Mouse (Mus musculus): ENCODE measurements around the gene Olfr1349. TPM values are rescaled to one million over a fixed set of nuclear protein-coding genes. Genes with fewer than 3 reads are reported as not detected.
"Not testable (repeated sequence)": the region's sequence is repeated elsewhere in the genome, so short reads cannot be mapped to it uniquely, and the experiment has no call there.

Olfr1349 gene
- not detected in 2 replicates for polyA plus RNA-seq (2012)

GRCm38 (mm10) chr7:6522850-6523249 lies at the start of gene Olfr1349:
Gene Olfr1349 (minus strand): TSS chr7:6522950.
- no peak for TF ChIP-seq GATA1 (IDR thresholded peaks at IDR 0.05; ENCODE audit: low read length)
- no peak for TF ChIP-seq TAL1 (IDR thresholded peaks at IDR 0.05; ENCODE audit: low read length)
- Histone ChIP-seq H3K4me3 (replicated peaks) (no peak within 1 kb of the TSS), H3K4me1 (ENCODE audit: control insufficient read depth) (no peaks in the 10 kb centered on the region), H3K27me3 (ENCODE audit: control insufficient read depth) (no peaks in the 10 kb centered on the region), H3K9me3 (ENCODE audit: control insufficient read depth, low read length) (peaks cover 22% of the 10 kb centered on the region), H3K36me3 (ENCODE audit: control insufficient read depth) (no peaks in the 10 kb centered on the region)

- Histone ChIP-seq H3K9me3 (ENCODE audit: control insufficient read depth, low read length) (peaks cover 16% of the 10 kb centered on the region), H3K27me3 (ENCODE audit: control insufficient read depth) (no peaks in the 10 kb centered on the region), H3K36me3 (ENCODE audit: control insufficient read depth) (no peaks in the 10 kb centered on the region), H3K4me1 (ENCODE audit: control insufficient read depth) (no peaks in the 10 kb centered on the region), H3K4me3 (replicated peaks) (no peak within 1 kb of the TSS)
- TF ChIP-seq TAL1 (IDR thresholded peaks at IDR 0.05; ENCODE audit: low read length) (no peak), GATA1 (IDR thresholded peaks at IDR 0.05; ENCODE audit: low read length) (no peak)
Measured at GRCm38 (mm10) chr7:6564541-6564940, 41.8 kb upstream of the Olfr1349 start, which contains the start of gene Olfr1350. Gene Olfr1350 (plus strand): TSS chr7:6564841.

- H3K4me1 ChIP-seq (ENCODE audit: control insufficient read depth): no peaks in the 10 kb centered on the region
- H3K9me3 ChIP-seq (ENCODE audit: control insufficient read depth, low read length): peaks cover 19% of the 10 kb centered on the region
- H3K4me3 ChIP-seq (replicated peaks): no peak overlapping the region
- TF ChIP-seq TAL1 (IDR thresholded peaks at IDR 0.05; ENCODE audit: low read length): no peak
- TF ChIP-seq GATA1 (IDR thresholded peaks at IDR 0.05; ENCODE audit: low read length): no peak
- H3K27me3 ChIP-seq (ENCODE audit: control insufficient read depth): no peaks in the 10 kb centered on the region
- no peaks in the 10 kb centered on the region for H3K36me3 ChIP-seq (ENCODE audit: control insufficient read depth)
Measured at GRCm38 (mm10) chr7:6526141-6526540, 3.4 kb upstream of the Olfr1349 start.

- TF ChIP-seq TAL1 (IDR thresholded peaks at IDR 0.05; ENCODE audit: low read length): no peak
- Histone ChIP-seq H3K9me3 (ENCODE audit: control insufficient read depth, low read length) (peaks cover 18% of the 10 kb centered on the region), H3K27me3 (ENCODE audit: control insufficient read depth) (no peaks in the 10 kb centered on the region), H3K4me1 (ENCODE audit: control insufficient read depth) (no peaks in the 10 kb centered on the region), H3K4me3 (replicated peaks) (no peak overlapping the region), H3K36me3 (ENCODE audit: control insufficient read depth) (no peaks in the 10 kb centered on the region)
Measured at GRCm38 (mm10) chr7:6525001-6525400, 2.3 kb upstream of the Olfr1349 start.

GRCm38 (mm10) chr7:6521666-6522065 lies 1.1 kb downstream of the Olfr1349 start:
- TF ChIP-seq GATA1 (IDR thresholded peaks at IDR 0.05; ENCODE audit: low read length): no peak
- Histone ChIP-seq H3K36me3 (ENCODE audit: control insufficient read depth) (no peaks in the 10 kb centered on the region), H3K9me3 (ENCODE audit: control insufficient read depth, low read length) (peaks cover 19% of the 10 kb centered on the region), H3K4me3 (replicated peaks) (no peak overlapping the region), H3K4me1 (ENCODE audit: control insufficient read depth) (no peaks in the 10 kb centered on the region), H3K27me3 (ENCODE audit: control insufficient read depth) (no peaks in the 10 kb centered on the region)

- Histone ChIP-seq H3K9me3 (ENCODE audit: control insufficient read depth, low read length) (peaks cover 5% of the 10 kb centered on the region; the same call in 1 of the 2 replicates), H3K4me3 (replicated peaks) (no peak within 1 kb of the TSS), H3K4me1 (ENCODE audit: control insufficient read depth) (no peaks in the 10 kb centered on the region), H3K36me3 (ENCODE audit: control insufficient read depth) (no peaks in the 10 kb centered on the region), H3K27me3 (ENCODE audit: control insufficient read depth) (no peaks in the 10 kb centered on the region)
- TF ChIP-seq GATA1 (IDR thresholded peaks at IDR 0.05; ENCODE audit: low read length) (no peak), TAL1 (IDR thresholded peaks at IDR 0.05; ENCODE audit: low read length) (no peak)
Measured at GRCm38 (mm10) chr7:6508648-6509047, 14.1 kb downstream of the Olfr1349 start, which contains the start of gene Olfr1348. Gene Olfr1348 (minus strand): TSS chr7:6508748.

- Histone ChIP-seq H3K4me3 (replicated peaks) (no peak within 1 kb of the TSS), H3K9me3 (ENCODE audit: control insufficient read depth, low read length) (peaks cover 5% of the 10 kb centered on the region), H3K36me3 (ENCODE audit: control insufficient read depth) (no peaks in the 10 kb centered on the region), H3K27me3 (ENCODE audit: control insufficient read depth) (no peaks in the 10 kb centered on the region), H3K4me1 (ENCODE audit: control insufficient read depth) (no peaks in the 10 kb centered on the region)
- TF ChIP-seq GATA1 (IDR thresholded peaks at IDR 0.05; ENCODE audit: low read length) (no peak), TAL1 (IDR thresholded peaks at IDR 0.05; ENCODE audit: low read length) (no peak)
Measured at GRCm38 (mm10) chr7:6499655-6500054, 23.1 kb downstream of the Olfr1349 start, which contains the start of gene Olfr1347. Gene Olfr1347 (minus strand): TSS chr7:6499755.

- TF ChIP-seq TAL1 (IDR thresholded peaks at IDR 0.05; ENCODE audit: low read length): no peak
- TF ChIP-seq GATA1 (IDR thresholded peaks at IDR 0.05; ENCODE audit: low read length): no peak
- no peaks in the 10 kb centered on the region for H3K27me3 ChIP-seq (ENCODE audit: control insufficient read depth)
- peaks cover 9% of the 10 kb centered on the region for H3K9me3 ChIP-seq (ENCODE audit: control insufficient read depth, low read length)
- H3K4me1 ChIP-seq (ENCODE audit: control insufficient read depth): no peaks in the 10 kb centered on the region
- no peak within 1 kb of the TSS for H3K4me3 ChIP-seq (replicated peaks)
- no peaks in the 10 kb centered on the region for H3K36me3 ChIP-seq (ENCODE audit: control insufficient read depth)
Measured at GRCm38 (mm10) chr7:6486841-6487240, 35.9 kb downstream of the Olfr1349 start, which contains the start of gene Olfr5. Gene Olfr5 (minus strand): TSS chr7:6486941.

GRCm38 (mm10) chr7:6477633-6478032 lies 45.1 kb downstream of the Olfr1349 start:
- H3K9me3 ChIP-seq (ENCODE audit: control insufficient read depth, low read length); H3K4me3 ChIP-seq (replicated peaks); H3K36me3 ChIP-seq (ENCODE audit: control insufficient read depth); H3K27me3 ChIP-seq (ENCODE audit: control insufficient read depth); H3K4me1 ChIP-seq (ENCODE audit: control insufficient read depth): not testable (repeated sequence)

- Histone ChIP-seq H3K27me3 (ENCODE audit: control insufficient read depth) (no peaks in the 10 kb centered on the region), H3K4me3 (replicated peaks) (no peak within 1 kb of the TSS), H3K9me3 (ENCODE audit: control insufficient read depth, low read length) (no peaks in the 10 kb centered on the region), H3K36me3 (ENCODE audit: control insufficient read depth) (no peaks in the 10 kb centered on the region), H3K4me1 (ENCODE audit: control insufficient read depth) (no peaks in the 10 kb centered on the region)
- TF ChIP-seq GATA1 (IDR thresholded peaks at IDR 0.05; ENCODE audit: low read length) (no peak), TAL1 (IDR thresholded peaks at IDR 0.05; ENCODE audit: low read length) (no peak)
Measured at GRCm38 (mm10) chr7:6466951-6467350, 55.8 kb downstream of the Olfr1349 start, which contains the start of gene Olfr1346. Gene Olfr1346 (plus strand): TSS chr7:6467101.

Other genes starting within 250 kb of the Olfr1349 start
- gene Zfp667, start 236.4 kb downstream of the Olfr1349 start, polyA plus RNA-seq (2012): 0.06 and 0.07 TPM in 2 replicates
- 0.02 TPM in 1 of 2 replicates, not detected in the other for gene Zfp583, start 191.7 kb downstream of the Olfr1349 start, polyA plus RNA-seq (2012)
- gene Gm3854, start 179.2 kb downstream of the Olfr1349 start, polyA plus RNA-seq (2012): not detected in 2 replicates
- not detected in 2 replicates for gene Zfp78, start 159.7 kb downstream of the Olfr1349 start, polyA plus RNA-seq (2012)
- gene Zfp28, start 139.7 kb downstream of the Olfr1349 start, polyA plus RNA-seq (2012): 0.01 TPM in 1 of 2 replicates, not detected in the other
- gene Smim17, start 124.2 kb downstream of the Olfr1349 start, polyA plus RNA-seq (2012): not detected in 2 replicates
- gene Gm20715, start 112.7 kb downstream of the Olfr1349 start, polyA plus RNA-seq (2012): not detected in 2 replicates
- not detected in 2 replicates for gene Olfr1344, start 84.3 kb downstream of the Olfr1349 start, polyA plus RNA-seq (2012)
- 0.01 TPM in 1 of 2 replicates, not detected in the other for gene Olfr1336, start 66.8 kb downstream of the Olfr1349 start, polyA plus RNA-seq (2012)
- not detected in 2 replicates for gene Olfr1346, start 55.8 kb downstream of the Olfr1349 start, polyA plus RNA-seq (2012)
- not detected in 2 replicates for gene Olfr5, start 36.0 kb downstream of the Olfr1349 start, polyA plus RNA-seq (2012)
- not detected in 2 replicates for gene Olfr1347, start 23.2 kb downstream of the Olfr1349 start, polyA plus RNA-seq (2012)
- gene Olfr1348, start 14.2 kb downstream of the Olfr1349 start, polyA plus RNA-seq (2012): not detected in 2 replicates
- gene Olfr1350, start 41.9 kb upstream of the Olfr1349 start, polyA plus RNA-seq (2012): not detected in 2 replicates
- gene Zim1, start 173.5 kb upstream of the Olfr1349 start, polyA plus RNA-seq (2012): not detected in 2 replicates
- gene Peg3, start 207.5 kb upstream of the Olfr1349 start, polyA plus RNA-seq (2012): 0.13 and 0.17 TPM in 2 replicates
- 0.02 TPM in 2 replicates for gene Usp29, start 207.6 kb upstream of the Olfr1349 start, polyA plus RNA-seq (2012)